Mouse (Mus musculus): ENCODE measurements around the gene Ifrd2.

- TF ChIP-seq EP300 (IDR thresholded peaks at IDR 0.05; ENCODE audit: low read depth): no peak
- TF ChIP-seq CTCF (IDR thresholded peaks at IDR 0.05; ENCODE audit: low read depth): peak; percentile 97
Observed at GRCm38 (mm10) chr9:107545602-107546001, 41.8 kb upstream of the Ifrd2 start.

All from liver, embryonic 14.5 days (tissue).